Mouse (Mus musculus) monocyte, adult 5-6 weeks (primary cell): ENCODE measurements around the gene Uqcr11. TPM values are rescaled to one million over a fixed set of nuclear protein-coding genes. Genes with fewer than 3 reads are reported as not detected.
A peak's percentile ranks its signal among the peaks of the same experiment; 100 is the strongest.

ENCODE experiments used
- ATAC-seq: fragments of 153-309, 156-312 bp; replicated peaks from 2 replicates; pipeline ENCODE4 v1.8.0; 2017; ENCODE audit warnings: mild to moderate bottlenecking; ENCODE audit not compliant: low TSS enrichment, insufficient number of reproducible peaks, severe bottlenecking, poor library complexity, low FRiP score
- total RNA-seq: library from RNA; stranded (forward); fragments of 200-1000, 200-491, 200-594 nt; gene quantifications from 3 replicates; pipeline ENCODE4 v1.2.3, GENCODE M21; 2017

Uqcr11 gene
- total RNA-seq: 56.9 to 82.5 TPM (median 76.8 TPM) in 3 replicates

- ATAC-seq: peak; percentile 86
Measured at GRCm38 (mm10) chr10:80406684-80407501, at the start of gene Uqcr11. TSS of gene Uqcr11 (minus strand) at chr10:80406830.

GRCm38 (mm10) chr10:80455697-80456096, 49.1 kb upstream of the Uqcr11 start:
- no peak for ATAC-seq

- ATAC-seq: no peak
Measured at GRCm38 (mm10) chr10:80454781-80455180, 48.2 kb upstream of the Uqcr11 start.

DNA sequence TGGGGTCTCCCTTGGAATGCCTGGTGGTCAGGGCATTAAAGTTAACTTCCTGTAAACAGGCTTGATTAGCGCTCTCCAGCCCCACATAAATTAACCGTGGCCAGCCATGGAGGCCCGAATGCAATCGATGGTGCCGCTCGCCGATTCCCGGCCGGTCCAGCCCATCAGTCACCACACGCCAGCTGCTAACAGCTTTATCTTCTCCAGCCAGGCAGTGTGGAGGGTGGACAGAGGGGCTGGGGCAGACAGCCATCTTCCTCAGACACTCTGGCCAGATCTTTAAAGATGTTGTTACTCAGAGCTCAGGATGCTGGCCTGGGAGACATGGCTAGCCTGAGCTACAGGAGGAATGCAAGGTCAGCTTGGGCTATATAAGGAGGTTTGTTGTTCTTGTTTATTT, 47.0 kb upstream of the Uqcr11 start:
- ATAC-seq: no peak

DNA sequence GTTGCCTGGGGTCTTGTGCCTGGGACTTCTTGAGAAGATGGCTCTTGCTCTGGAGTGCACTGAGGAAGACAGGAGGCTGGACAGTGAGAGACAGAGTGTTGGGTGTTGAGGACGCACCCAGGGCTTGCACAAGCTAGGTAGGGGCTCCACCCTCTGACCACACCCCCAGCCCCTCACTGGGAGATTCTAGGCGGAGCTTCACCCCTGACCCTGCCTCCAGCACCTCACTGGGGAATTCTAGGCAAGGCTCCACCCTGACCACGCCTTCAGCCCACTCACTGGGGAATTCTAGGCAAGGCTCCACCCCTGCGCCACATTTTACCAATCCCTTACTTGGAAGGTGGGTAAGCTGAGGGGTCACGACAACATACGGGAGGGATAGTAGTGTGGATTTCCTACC, 44.0 kb upstream of the Uqcr11 start:
- ATAC-seq: no peak

DNA sequence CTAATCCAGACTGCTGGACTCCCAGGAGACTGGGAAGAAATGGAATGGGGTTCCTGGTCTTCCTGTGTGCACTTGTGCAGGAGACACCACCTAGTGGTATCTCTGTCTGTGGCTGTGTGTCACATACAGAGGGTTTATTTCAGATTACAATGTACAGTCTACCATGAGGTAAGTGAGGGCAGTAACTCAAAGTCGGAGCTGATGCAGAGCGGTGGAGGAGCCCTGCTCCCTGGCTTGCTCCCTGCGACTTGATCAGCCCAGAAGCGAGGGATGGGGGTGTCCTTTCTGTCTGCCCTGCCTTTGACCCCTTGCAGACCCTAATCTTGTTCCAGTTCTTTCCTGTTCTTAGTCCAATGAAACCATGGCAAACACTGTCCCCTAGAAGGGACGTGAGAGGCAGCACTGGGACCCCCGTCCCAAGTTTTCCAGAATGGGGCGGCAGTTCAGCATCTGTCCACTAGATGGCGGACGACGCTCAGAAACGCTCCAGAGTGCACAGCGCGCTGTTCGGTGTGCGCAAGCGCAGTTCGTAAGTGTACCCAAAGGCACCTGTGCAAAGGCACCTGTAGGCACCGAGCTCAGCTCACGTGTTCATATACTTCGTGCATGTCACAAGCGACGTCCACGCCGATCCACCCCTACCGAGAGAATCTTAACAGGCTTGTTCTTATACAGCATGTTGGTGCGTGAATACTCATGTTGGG, 39.4 kb upstream of the Uqcr11 start:
- peak; percentile 82 for ATAC-seq

- ATAC-seq: no peak
Measured at GRCm38 (mm10) chr10:80445052-80445451, 38.4 kb upstream of the Uqcr11 start.

DNA sequence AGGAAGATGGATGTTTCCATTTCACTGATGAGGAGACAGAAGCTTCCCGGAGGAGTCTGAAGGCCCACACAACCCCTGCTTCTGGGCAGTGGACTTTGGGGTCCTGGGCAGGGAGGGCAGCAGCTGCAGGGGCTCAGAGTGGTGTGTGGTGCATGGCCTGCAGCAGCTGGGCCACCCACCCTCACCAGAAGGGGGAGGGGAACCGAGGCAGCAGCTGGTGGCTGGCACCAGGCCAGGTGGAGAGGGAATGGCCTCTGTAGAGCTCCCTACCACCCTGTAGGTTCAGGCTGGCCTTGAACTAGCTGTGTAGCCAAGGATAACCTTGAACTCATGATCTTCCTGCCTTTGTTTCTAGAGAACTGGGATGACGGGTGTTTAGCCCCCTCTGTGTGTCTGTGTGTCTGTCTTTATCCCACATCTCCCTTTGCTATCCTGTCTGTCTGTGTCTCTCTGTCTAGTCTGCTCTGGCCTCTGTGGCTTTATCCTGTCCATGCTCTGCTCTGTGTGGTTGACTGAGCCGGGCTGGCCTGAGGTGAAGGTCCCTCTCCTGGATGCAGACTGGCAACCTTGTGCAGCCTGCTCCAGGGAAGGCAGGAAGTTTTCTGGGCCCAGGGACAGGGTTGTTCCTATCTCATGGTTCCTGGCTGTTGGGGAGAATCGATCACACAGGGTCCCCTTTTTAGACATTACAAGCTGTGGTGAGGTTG, 37.9 kb upstream of the Uqcr11 start:
- ATAC-seq: no peak

DNA sequence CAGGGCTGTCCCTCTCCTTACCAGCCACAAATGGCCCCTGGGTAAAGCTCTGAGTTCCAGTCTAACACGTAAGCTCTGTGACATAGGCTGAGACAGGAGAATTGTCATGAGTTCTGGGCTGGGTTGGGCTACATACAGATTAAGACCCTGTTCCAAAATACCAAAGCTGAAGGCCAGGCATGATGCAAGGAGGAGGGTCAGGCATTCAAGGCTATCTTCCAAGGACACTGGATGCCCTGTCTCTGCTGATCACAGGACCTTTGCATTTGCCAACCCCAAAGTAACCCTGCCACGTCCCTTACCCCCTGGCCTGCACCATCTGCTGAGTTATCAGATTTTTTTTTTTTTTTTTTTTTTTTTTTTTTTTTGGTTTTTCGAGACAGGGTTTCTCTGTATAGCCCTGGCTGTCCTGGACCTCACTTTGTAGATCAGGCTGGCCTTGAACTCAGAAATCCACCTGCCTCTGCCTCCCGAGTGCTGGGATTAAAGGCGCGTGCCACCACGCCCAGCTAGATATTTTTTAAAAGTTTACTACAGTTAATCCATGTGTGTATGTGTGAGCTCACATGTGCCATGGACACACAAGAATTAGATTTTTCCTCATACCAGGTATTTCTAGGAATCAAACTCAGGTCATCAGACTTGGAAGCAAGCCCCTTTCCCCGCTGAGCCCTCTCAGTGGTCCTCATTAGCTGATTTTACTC, 37.1 kb upstream of the Uqcr11 start:
- ATAC-seq: no peak

DNA sequence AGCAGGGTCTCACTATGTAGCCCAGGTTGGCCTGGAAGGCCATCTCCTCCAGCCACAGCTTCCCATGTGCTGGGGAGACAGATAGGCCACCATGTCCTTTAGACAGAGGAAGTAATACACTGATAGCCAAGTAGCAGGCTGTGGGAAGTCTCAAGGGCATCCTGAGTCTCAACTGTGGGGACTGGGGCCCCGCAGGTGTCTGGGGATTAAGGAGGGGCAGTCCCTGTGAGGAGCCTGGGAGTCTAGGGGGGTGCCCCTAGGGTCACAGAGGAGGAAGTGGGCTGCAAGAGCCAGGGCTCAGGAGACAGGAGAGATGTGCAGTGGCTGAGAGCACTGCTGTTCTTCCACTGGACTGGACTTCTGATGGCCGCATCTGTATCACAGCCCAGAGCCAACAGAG, 36.4 kb upstream of the Uqcr11 start:
- ATAC-seq: no peak

- no peak for ATAC-seq
Measured at GRCm38 (mm10) chr10:80441598-80441997, 35.0 kb upstream of the Uqcr11 start.

- ATAC-seq: no peak
Measured at GRCm38 (mm10) chr10:80440031-80440430, 33.4 kb upstream of the Uqcr11 start.

DNA sequence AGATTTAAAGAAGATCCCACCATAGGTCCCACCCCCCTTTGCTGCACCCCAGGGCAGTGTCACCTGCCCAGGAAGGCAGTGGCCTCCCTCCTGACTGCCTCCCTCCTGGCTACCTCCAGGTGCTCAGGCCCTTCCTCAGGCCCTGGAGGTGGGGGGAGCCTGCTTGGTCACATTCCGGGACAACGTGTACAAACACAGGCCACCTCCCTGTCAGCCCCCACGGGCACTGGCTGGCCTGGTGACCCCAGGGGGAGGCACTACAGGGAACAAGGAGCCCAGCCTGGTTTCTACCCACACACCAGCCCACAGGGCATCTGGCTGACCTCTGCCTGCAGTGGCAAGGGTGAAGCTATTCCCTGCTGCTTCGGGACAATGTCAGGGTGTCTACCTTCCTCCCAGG, 31.3 kb upstream of the Uqcr11 start:
- no peak for ATAC-seq

GRCm38 (mm10) chr10:80436276-80436675, 29.6 kb upstream of the Uqcr11 start:
- ATAC-seq: no peak

DNA sequence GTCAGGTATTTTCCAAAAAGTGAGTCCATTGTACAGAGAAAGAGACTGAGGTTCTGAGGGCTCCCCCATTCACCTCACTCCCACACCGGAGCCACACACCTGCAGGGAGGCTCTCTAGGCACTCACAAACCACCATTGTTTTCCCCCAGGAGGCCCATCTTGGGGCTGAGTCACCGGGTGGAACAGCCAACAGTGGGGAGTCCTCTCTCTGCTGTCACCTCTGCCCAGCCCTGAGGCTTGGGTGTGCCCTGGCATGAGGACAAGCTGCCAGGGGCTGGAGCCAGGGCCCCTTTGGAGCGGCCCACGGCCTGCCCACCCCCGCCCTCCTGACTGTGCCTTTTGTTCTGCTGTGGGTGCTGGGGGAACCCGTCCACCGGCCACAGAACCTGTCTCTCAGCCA, 29.1 kb upstream of the Uqcr11 start:
- ATAC-seq: no peak

DNA sequence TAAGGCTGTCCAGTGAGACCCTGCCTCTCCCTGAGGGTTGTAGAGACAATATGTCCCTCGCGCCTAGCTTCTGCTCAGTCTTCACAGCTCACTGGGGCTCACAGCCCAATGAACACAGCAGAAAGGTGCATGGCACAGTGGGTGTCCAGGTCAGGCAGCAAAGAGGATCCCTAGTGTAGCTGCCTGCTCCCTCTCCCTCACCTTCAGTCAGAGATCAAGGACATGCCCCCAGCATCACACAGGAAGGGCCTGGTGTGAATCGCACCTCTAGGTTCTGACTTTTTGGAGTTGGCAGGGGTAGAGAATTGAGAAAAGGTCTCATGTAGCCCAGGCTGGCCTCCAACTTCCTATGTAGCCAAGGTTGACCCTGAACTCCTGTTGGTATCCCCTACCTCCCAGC, 28.2 kb upstream of the Uqcr11 start:
- ATAC-seq: no peak

GRCm38 (mm10) chr10:80434233-80434592, 27.6 kb upstream of the Uqcr11 start:
- ATAC-seq: no peak

GRCm38 (mm10) chr10:80433513-80434232, 27.0 kb upstream of the Uqcr11 start, which contains the start of gene Tcf3:
TSS of gene Tcf3 (minus strand) at chr10:80433647.
- peak; percentile 87 for ATAC-seq
